Mouse (Mus musculus) embryonic facial prominence, embryonic 12.5 days (tissue): ENCODE results near the gene Mical2. TPM values are rescaled to one million over a fixed set of nuclear protein-coding genes. Genes with fewer than 3 reads are reported as not detected.

ENCODE experiments used
- ATAC-seq: fragments of 200-750 bp; cut with Nextera tagmentation; 2 replicates; pipeline ENCODE4 v1.8.0; 2017; ENCODE audit not compliant: insufficient number of reproducible peaks, insufficient read depth, low FRiP score, low TSS enrichment
- H3K27ac ChIP-seq: fragments of 300-500 bp; sonication (generic); 2 replicates; pipeline ENCODE4 v1.5.1; 2016; ENCODE audit warnings: mild to moderate bottlenecking
- H3K27me3 ChIP-seq: fragments of 300-500 bp; sonication (generic); 2 replicates; pipeline ENCODE4 v1.6.1; 2016; ENCODE audit warnings: mild to moderate bottlenecking, moderate library complexity
- H3K36me3 ChIP-seq: fragments of 300-500 bp; sonication (generic); 2 replicates; pipeline ENCODE4 v1.6.1; 2016; ENCODE audit warnings: mild to moderate bottlenecking
- H3K4me1 ChIP-seq: fragments of 300-500 bp; sonication (generic); 2 replicates; pipeline ENCODE4 v1.6.1; 2016
- H3K4me2 ChIP-seq: fragments of 300-500 bp; sonication (generic); replicated peaks from 2 replicates; pipeline ENCODE4 v1.6.1; 2016; ENCODE audit warnings: mild to moderate bottlenecking, moderate library complexity
- H3K4me3 ChIP-seq: fragments of 300-500 bp; sonication (generic); 2 replicates; pipeline ENCODE4 v1.5.1; 2016; ENCODE audit warnings: mild to moderate bottlenecking
- H3K9ac ChIP-seq: fragments of 300-500 bp; sonication (generic); 2 replicates; pipeline ENCODE4 v1.6.1; 2016; ENCODE audit warnings: mild to moderate bottlenecking, moderate library complexity
- H3K9me3 ChIP-seq: fragments of 300-500 bp; sonication (generic); 2 replicates; pipeline ENCODE4 v1.6.1; 2016; ENCODE audit warnings: mild to moderate bottlenecking, moderate library complexity
- WGBS: fragments of 180-500 bp; shearing (Covaris S2); methylation state at CpG from one replicate; pipeline ENCODE4 v1.1.7; 2016; 5-methylcytosine and 5-hydroxymethylcytosine counted together
- polyA plus RNA-seq: library from polyadenylated mRNA; unstranded; fragments of >200 nt; fragmentation: Nextera tagmentation; extraction: Ambion mirVana; gene quantifications from 2 replicates; pipeline ENCODE4 v1.2.1, GENCODE M21; 2016

The Mical2 gene
- polyA plus RNA-seq, 1 experiment from 2014 or later, result 3.3 TPM

- Histone ChIP-seq H3K9me3 (no peaks in the 10 kb centered on the region), H3K4me3 (no peak overlapping the region), H3K9ac (no peak overlapping the region), H3K4me2 (no peak overlapping the region), H3K27me3 (no peaks in the 10 kb centered on the region), H3K4me1 (peaks cover 44% of the 10 kb centered on the region), H3K36me3 (no peaks in the 10 kb centered on the region), H3K27ac (peak overlapping the region; percentile 17; the same call in 1 of the 2 replicates)
- WGBS, result 28% methylated on average over 3 of the region's 3 CpGs
- ATAC-seq, result 0 out of 2 replicates have a peak, but pooled peaks have one; percentile 44
Measured at GRCm38 (mm10) chr7:112351541-112351940, 125.9 kb downstream of the Mical2 start.

GRCm38 (mm10) chr7:112352005-112352404 is 126.3 kb downstream of the Mical2 start:
- no peak for ATAC-seq
- Histone ChIP-seq H3K9ac (no peak overlapping the region), H3K27ac (no peak overlapping the region), H3K4me3 (no peak overlapping the region), H3K4me2 (no peak overlapping the region), H3K36me3 (no peaks in the 10 kb centered on the region), H3K9me3 (no peaks in the 10 kb centered on the region), H3K4me1 (peaks cover 44% of the 10 kb centered on the region), H3K27me3 (no peaks in the 10 kb centered on the region)
- 68% methylated on average over 4 of the region's 4 CpGs for WGBS

GRCm38 (mm10) chr7:112353011-112353410 is 127.4 kb downstream of the Mical2 start:
- Histone ChIP-seq H3K27me3 (no peaks in the 10 kb centered on the region), H3K4me1 (peaks cover 44% of the 10 kb centered on the region), H3K4me2 (no peak overlapping the region), H3K4me3 (no peak overlapping the region), H3K9me3 (no peaks in the 10 kb centered on the region), H3K27ac (no peak overlapping the region; the same call in 1 of the 2 replicates), H3K9ac (no peak overlapping the region), H3K36me3 (no peaks in the 10 kb centered on the region)
- 70% methylated on average over 4 of the region's 4 CpGs for WGBS
- ATAC-seq, result no peak

- Histone ChIP-seq H3K4me3 (no peak overlapping the region), H3K9ac (no peak overlapping the region), H3K36me3 (no peaks in the 10 kb centered on the region), H3K4me1 (peaks cover 44% of the 10 kb centered on the region), H3K27me3 (no peaks in the 10 kb centered on the region), H3K4me2 (no peak overlapping the region), H3K27ac (no peak overlapping the region), H3K9me3 (no peaks in the 10 kb centered on the region)
- 68% methylated on average over 11 of the region's 11 CpGs for WGBS
- ATAC-seq, result no peak
Measured at GRCm38 (mm10) chr7:112353939-112354338, 128.3 kb downstream of the Mical2 start.

- Histone ChIP-seq H3K4me2 (0 out of 2 replicates have a peak overlapping the region, but pooled peaks have one; percentile 12), H3K4me1 (peaks cover 44% of the 10 kb centered on the region), H3K9ac (no peak overlapping the region), H3K4me3 (no peak overlapping the region), H3K27ac (peak overlapping the region; percentile 66; the same call in 1 of the 2 replicates), H3K27me3 (no peaks in the 10 kb centered on the region), H3K36me3 (no peaks in the 10 kb centered on the region), H3K9me3 (no peaks in the 10 kb centered on the region)
- no peak for ATAC-seq
- WGBS, result 9% methylated on average over 7 of the region's 7 CpGs
Measured at GRCm38 (mm10) chr7:112354503-112354951, 128.9 kb downstream of the Mical2 start.

GRCm38 (mm10) chr7:112359594-112359993 is 133.9 kb downstream of the Mical2 start:
- ATAC-seq, result no peak
- Histone ChIP-seq H3K27me3 (no peaks in the 10 kb centered on the region), H3K27ac (no peak overlapping the region), H3K4me3 (no peak overlapping the region), H3K36me3 (no peaks in the 10 kb centered on the region), H3K4me1 (peaks cover 12% of the 10 kb centered on the region), H3K9me3 (no peaks in the 10 kb centered on the region), H3K4me2 (no peak overlapping the region), H3K9ac (no peak overlapping the region)
- WGBS, result 81% methylated on average over 3 of the region's 3 CpGs

- H3K4me3 ChIP-seq, result no peak overlapping the region
- no peak overlapping the region for H3K27ac ChIP-seq
- H3K9me3 ChIP-seq, result no peaks in the 10 kb centered on the region
- H3K9ac ChIP-seq, result no peak overlapping the region
- no peak for ATAC-seq
- 82% methylated on average over 7 of the region's 7 CpGs for WGBS
- no peak overlapping the region for H3K4me2 ChIP-seq
- H3K4me1 ChIP-seq, result no peaks in the 10 kb centered on the region
- no peaks in the 10 kb centered on the region for H3K36me3 ChIP-seq
- H3K27me3 ChIP-seq, result no peaks in the 10 kb centered on the region
Measured at GRCm38 (mm10) chr7:112362574-112363200, 137.0 kb downstream of the Mical2 start.

GRCm38 (mm10) chr7:112365864-112366263 is 140.2 kb downstream of the Mical2 start:
- no peak overlapping the region for H3K27ac ChIP-seq
- no peaks in the 10 kb centered on the region for H3K4me1 ChIP-seq
- H3K9me3 ChIP-seq, result no peaks in the 10 kb centered on the region
- 87% methylated on average over 3 of the region's 3 CpGs for WGBS
- no peak overlapping the region for H3K9ac ChIP-seq
- 0 out of 2 replicates have a peak, but pooled peaks have one; percentile 25 for ATAC-seq
- no peak overlapping the region for H3K4me3 ChIP-seq
- H3K27me3 ChIP-seq, result no peaks in the 10 kb centered on the region
- no peaks in the 10 kb centered on the region for H3K36me3 ChIP-seq
- no peak overlapping the region for H3K4me2 ChIP-seq

- H3K4me2 ChIP-seq, result no peak overlapping the region
- 26% methylated on average over 2 of the region's 2 CpGs for WGBS
- no peaks in the 10 kb centered on the region for H3K9me3 ChIP-seq
- H3K27ac ChIP-seq, result no peak overlapping the region
- no peak overlapping the region for H3K4me3 ChIP-seq
- ATAC-seq, result no peak
- no peak overlapping the region for H3K9ac ChIP-seq
- H3K27me3 ChIP-seq, result no peaks in the 10 kb centered on the region
- no peaks in the 10 kb centered on the region for H3K4me1 ChIP-seq
- H3K36me3 ChIP-seq, result no peaks in the 10 kb centered on the region
Measured at GRCm38 (mm10) chr7:112369046-112369445, 143.4 kb downstream of the Mical2 start.

GRCm38 (mm10) chr7:112369977-112370376 is 144.3 kb downstream of the Mical2 start:
- no peaks in the 10 kb centered on the region for H3K4me1 ChIP-seq
- H3K9ac ChIP-seq, result no peak overlapping the region
- no peak overlapping the region for H3K27ac ChIP-seq
- H3K27me3 ChIP-seq, result no peaks in the 10 kb centered on the region
- no peaks in the 10 kb centered on the region for H3K9me3 ChIP-seq
- 89% methylated on average over 3 of the region's 3 CpGs for WGBS
- H3K4me3 ChIP-seq, result no peak overlapping the region
- H3K36me3 ChIP-seq, result no peaks in the 10 kb centered on the region
- ATAC-seq, result no peak
- H3K4me2 ChIP-seq, result no peak overlapping the region

- H3K4me2 ChIP-seq, result no peak overlapping the region
- H3K9me3 ChIP-seq, result no peaks in the 10 kb centered on the region
- H3K27ac ChIP-seq, result no peak overlapping the region
- peaks cover 5% of the 10 kb centered on the region; the same call in 1 of the 2 replicates for H3K4me1 ChIP-seq
- no peaks in the 10 kb centered on the region for H3K27me3 ChIP-seq
- H3K36me3 ChIP-seq, result no peaks in the 10 kb centered on the region
- ATAC-seq, result no peak
- 87% methylated on average over 2 of the region's 2 CpGs for WGBS
- no peak overlapping the region for H3K4me3 ChIP-seq
- no peak overlapping the region for H3K9ac ChIP-seq
Measured at GRCm38 (mm10) chr7:112371387-112371786, 145.7 kb downstream of the Mical2 start.

GRCm38 (mm10) chr7:112374035-112374434 is 148.4 kb downstream of the Mical2 start:
- Histone ChIP-seq H3K4me3 (no peak overlapping the region), H3K27ac (no peak overlapping the region), H3K9ac (no peak overlapping the region), H3K4me1 (peaks cover 5% of the 10 kb centered on the region; the same call in 1 of the 2 replicates), H3K4me2 (no peak overlapping the region), H3K36me3 (no peaks in the 10 kb centered on the region), H3K27me3 (no peaks in the 10 kb centered on the region), H3K9me3 (no peaks in the 10 kb centered on the region)
- WGBS, result 87% methylated on average over 5 of the region's 5 CpGs
- ATAC-seq, result no peak
